Mouse (Mus musculus) layer of hippocampus, postnatal 36 days (tissue): Measurements from ENCODE around the gene Usp45. TPM values are rescaled to one million over a fixed set of nuclear protein-coding genes. Genes with fewer than 3 reads are reported as not detected.
"Not testable (repeated sequence)": the region's sequence is repeated elsewhere in the genome, so short reads cannot be mapped to it uniquely, and the experiment has no call there.

Experiments
- DNase-seq, 2 experiments: peaks; one replicate each; pipeline ENCODE4 v3.0.0; 2022
- total RNA-seq, 2 experiments: library from RNA; stranded (reverse); gene quantifications; 2 replicates each; pipeline ENCODE4 v1.2.3; 2021

The Usp45 gene
- 10 to 100 TPM; 51.2 to 58.8 TPM for total RNA-seq

DNA sequence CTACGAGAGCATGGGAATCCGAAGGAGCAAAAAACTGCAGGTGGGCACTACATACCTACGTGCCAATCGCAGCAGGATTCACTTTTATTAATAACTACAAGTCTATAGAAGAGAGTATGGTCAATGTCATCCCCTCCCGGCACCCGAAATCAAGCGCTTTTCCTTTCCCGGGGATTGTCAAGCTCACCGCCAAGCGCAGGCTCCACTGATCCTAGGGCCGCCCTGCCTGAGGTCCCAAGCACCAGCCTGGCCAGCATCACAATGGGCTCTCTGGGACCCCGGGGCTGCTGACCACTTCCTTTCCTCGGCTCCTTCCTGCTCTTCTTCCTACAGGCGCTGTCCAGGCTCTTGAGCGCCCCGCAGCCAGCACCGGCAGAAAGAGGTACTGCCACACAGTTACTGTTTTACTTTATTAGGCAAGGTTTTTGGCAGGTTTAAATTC, at the start of gene Usp45, which contains the start of gene Tstd3:
Gene Usp45, plus strand, starts transcription at position 294 of the 442 bp plus-strand sequence.
Gene Tstd3, minus strand, starts transcription at position 350 of the 442 bp plus-strand sequence.
- peak; percentile 79 to 81 for DNase-seq

DNA sequence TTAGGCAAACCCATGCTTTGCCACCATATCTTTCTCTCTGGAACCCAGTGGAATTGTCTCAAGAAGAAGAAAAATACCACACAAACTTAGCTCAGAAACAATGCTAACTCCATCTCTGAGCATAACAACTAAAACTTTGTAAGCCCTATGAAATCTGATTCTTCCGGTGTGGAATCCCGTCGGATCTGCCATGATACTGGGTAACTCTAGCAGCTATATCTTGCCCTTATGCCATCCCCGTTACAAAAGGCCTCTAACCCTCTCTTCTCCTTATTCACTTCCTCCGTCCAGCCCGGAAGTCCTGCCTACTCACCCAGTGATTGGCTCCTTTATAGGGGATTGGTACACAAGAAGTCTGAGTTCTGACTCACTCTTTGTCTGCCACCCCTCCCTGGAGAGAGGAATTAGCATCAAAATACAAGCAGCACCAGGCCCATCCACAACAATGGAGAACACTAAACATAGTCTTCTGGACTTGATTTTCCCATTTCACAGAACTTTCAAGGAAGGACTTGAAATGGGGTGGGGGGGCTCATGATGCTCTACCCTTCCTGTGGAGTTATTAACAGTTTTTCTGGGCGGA, 44.1 kb upstream of the Usp45 start:
- DNase-seq, result no peak

DNA sequence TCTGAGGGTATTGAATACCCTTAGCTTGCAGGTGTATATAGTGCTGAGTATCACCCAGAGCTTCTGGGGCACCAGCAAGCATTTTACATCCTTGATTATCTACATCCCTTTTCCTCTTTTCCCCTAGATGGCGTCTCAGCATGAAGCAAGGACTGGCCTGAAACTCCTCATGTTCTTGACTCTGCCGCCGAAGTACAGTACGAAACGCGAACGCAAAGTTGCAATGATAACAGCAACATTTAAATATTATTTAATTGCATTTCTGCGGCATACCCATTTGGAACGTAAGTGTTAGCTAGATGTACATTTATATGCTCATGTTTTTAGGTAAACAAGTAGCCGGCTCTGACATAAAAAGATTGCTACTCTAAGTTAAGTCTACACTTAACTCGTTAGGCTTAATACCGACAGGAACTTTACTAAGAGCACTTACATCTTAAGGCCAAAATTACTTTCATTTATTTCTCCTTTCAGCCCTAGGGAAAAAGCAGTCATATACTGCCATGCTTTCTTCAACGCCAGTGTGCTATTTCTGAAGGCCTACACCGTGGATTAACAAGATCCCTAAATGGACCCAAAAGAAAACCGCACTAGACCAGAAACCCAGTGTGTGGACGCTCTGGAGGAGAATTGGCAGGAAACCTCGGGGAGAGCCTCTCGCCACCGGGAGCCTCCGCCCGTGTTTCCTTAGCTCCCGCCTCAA, 39.9 kb upstream of the Usp45 start:
- peak; percentile 12 to 16 for DNase-seq

DNA sequence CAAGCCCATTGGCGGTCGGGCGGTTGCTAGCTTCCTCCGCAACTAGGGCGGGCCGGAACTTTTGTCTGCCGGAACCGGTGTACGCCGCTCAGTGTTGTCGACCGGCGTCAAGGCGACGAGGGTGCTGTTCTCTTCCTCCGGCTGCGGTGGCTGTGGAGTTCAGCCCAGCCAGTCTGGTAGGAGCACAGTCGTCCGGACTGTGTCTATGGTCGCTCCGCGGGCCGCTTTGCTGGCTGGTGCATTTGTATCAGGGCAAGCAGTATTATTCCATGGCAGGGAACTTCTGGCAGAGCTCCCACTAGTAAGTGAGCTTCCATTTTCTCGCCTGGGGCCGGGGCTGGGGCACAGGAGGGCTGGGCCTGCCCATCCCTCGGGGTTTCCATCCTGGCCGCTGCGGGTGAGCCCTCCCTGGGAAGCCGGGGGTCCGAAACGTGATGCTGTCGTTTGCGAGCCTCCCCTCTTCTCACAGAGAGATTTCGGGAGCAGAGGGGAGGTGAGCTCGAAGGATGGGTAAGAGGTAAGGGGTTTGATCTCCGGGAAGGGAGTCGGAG, 39.3 kb upstream of the Usp45 start, which contains the start of gene Ccnc:
Gene Ccnc, plus strand, starts transcription at position 87 of the 551 bp plus-strand sequence.
- peak; percentile 93 for DNase-seq

DNA sequence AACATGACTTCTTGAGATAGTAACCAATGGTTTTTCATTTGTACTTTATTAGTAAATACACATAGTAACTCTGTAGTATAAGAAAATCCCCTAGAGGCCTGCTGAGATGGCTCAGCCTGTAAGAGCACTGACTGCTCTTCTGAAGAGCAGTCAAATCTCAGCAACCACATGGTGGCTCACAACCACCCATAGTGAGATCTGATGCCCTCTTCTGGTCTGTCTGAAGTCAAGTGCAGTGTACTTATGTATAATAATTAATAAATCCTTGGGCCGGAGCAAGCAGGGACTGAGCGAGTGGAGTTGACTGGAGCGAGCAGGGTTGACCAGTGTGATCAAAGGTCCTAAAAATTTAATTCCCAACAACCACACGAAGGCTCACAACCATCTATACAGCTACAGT, 27.8 kb upstream of the Usp45 start:
- no peak for DNase-seq

DNA sequence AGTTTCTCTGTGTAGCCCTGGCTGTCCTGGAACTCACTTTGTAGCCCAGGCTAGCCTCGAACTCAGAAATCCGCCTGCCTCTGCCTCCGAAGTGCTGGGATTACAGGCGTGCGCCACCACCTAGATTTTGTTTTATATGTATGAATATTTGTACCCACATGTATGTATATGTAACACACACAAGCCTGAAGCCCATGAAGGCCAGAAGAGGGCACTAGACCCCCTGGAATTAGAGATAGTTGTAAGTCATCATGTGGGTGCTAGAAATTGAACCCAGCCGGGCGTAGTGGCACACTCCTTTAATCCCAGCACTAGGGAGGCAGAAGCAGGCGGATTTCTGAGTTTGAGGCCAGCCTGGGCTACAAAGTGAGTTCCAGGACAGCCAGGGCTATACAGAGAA, 22.8 kb upstream of the Usp45 start:
- not testable (repeated sequence) for DNase-seq

DNA sequence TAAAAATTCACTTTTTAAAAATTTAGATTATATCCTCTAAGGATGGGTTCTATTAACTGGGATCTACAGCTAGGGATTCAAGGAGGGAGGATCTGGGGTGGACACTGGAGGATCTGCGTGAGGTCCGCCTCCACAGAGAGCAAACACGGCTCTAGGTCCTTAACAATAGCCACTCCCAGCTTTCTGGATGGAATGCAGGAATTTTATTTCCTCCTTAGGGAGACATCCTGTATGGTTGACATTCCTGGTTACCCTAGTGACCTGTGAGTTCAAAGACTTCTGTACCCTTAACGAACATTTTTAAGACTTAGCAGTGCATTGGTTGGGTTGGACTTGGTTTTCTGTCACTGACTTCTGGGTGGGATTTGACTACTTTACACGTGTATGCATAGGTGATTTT, 21.2 kb upstream of the Usp45 start:
- DNase-seq, result no peak

DNA sequence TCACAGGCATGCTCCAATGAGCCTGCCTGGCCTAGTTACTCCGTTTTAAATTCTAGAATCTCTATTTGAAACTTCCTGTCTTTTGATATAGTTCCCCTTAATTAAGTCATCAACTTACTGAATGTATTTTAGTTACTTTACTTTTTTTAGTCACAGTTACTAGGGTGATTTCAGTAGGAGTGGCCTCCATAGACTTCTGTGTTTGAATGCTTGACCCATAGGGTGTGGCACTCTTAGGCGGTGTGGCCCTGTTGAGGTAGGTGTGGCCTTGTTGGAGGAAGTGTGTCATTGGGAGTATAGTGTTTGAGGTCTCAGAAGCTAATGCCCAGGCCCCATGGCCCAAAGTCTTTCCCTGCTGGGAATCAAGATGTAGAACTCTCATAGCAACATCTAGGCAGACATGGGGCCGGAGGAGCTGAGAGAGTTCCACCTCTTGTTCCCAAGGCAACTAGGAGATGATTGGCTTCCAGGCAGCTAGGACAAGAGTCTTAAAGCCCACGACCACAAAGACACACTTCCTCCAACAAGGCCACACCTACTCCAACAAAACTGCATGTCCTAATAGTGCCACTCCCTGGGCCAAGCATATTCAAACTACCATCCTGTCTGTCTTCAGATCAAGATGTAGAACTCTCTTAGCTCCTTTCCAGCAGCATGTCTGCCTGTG, 11.7 kb upstream of the Usp45 start:
- DNase-seq, result no peak

DNA sequence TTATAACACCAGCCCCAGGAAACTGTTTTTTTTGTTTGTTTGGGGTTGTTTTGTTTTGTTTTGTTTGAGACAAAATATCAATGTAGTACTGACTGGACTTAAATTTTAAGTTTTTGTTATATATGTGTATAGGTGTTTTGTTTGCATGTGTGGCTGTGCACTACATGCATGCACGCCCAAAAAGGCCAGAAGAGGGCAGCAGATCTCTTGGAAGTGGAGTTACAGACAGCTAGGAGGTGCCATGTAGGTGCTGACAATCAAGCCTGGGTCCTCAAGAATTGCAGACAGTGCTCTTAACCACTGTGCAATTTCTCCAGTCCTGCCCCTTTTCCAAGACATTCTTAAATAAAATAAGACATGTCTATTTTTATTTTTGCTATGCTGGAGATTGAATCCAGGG, 8.1 kb upstream of the Usp45 start:
- no peak for DNase-seq

DNA sequence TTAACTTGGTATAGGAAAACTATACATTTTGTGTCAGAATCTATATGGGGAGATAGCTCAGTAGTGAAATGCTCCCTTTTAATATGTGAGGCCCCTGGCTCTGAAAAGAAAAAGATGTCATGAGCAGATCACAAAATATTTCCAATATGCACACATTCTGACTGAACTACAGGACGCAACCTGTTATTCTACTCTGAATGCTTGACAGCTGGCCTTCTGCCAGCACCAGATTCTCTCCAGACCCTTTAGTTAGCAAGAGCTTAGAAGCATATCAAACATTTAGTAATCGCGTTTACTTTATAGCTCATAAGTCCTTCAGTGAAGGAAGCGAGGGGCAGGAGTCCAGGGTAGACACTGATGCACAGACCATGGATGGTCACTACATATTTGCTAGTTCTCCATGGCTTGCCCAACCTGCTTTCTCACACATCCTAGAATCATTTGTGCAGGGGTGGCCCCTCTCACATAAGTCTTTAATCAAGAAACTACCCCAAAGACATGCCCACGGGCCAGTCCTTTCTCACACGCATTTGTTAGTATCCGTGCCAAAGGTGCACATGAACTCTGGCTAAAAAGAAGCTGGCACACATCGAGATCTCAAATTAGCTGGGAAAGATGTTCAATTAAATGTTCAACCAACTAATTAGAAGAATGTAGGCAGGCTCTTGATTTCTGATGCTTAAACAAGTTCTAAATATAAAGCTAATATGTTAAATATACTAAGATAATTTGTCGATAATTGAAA, 5.4 kb upstream of the Usp45 start:
- peak in 1 of 2 experiments; percentile 20 for DNase-seq

DNA sequence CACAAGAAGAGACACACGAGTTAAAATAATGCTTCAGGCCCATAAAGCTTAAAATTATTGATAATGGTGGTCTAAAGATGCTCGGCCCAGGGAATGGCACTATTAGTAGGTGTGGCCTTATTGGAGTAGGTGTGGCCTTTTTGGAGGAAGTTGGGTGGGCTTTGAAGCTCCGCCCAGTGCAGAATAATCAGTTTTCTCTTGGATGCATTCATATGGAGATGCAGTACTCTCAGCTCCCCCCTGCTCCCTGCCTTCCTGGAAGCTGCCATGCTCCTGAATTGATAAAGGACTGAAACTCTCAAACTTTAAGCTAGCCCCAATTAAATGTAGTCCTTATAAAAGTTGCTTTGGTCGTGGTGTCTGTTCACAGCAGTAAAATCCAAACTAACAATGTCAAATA, 3.1 kb upstream of the Usp45 start:
- no peak for DNase-seq

DNA sequence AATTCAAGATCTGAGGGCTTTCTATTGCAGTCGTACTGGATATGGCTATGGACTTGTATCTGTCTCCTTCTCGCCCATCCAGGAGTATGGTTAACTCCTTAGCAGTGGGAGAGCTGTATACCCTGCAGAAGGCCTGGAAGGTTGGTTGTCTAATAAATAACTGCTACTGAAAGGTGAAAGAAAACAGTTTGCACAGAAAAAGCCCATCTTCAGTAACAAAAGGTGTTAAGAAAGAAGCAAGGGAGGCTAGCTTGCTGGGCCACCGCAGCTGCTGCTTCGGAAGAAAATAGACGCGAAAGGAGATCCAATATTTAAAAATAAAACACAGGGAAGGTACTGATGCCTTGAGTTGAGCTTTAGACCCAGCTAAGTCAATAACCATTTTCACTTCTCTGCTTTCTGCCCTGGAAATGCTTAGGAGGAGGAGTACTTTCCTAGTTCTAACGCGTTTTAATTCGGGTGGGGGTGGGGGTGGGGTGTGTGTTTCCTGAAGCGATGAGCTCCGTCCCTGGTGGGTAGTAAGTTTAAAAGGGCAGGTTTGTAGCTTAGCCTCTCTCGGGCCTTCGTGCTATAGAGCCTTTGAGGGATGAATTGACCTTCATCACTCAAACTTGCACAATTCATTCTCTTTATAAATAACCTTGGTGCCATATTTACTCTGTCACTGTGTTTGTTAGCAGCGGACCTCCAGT, 639 bp upstream of the Usp45 start:
- DNase-seq, result no peak

DNA sequence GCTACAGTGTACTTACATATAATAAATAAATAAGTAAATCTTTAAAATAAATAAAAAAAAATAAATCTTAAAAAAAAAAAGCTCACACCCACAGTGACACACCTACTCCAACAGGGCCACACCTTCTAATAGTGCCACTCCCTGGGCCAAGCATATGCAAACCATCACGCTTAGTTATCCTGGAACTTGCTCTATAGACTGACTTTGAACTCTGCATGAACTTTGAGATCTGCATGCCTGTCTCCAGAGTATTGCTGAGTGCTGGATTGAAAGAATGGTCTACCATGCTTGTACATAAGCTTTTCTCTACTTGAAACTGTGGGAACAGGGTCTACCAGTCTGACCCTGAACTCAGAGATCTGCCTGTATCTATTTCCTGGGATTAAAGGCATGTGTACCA, 4.1 kb downstream of the Usp45 start:
- no peak for DNase-seq

DNA sequence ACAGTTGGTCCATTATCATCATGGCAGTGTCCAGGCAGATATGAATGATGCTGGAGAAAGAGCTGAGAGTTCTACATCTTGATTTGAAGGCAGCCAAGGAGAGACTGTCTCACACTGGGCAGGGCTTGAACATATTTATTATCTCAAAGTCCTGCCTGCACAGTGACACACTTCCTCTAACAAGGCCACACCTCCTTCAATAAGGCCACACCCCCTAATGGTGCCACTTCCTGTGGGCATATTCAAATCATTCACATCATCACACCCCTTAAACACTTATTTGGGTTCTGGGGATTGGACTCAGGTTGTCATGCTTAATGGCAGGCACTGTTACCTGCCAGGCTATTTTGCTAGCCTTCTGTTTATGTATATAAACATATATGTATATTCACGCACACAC, 5.3 kb downstream of the Usp45 start:
- DNase-seq, result no peak

DNA sequence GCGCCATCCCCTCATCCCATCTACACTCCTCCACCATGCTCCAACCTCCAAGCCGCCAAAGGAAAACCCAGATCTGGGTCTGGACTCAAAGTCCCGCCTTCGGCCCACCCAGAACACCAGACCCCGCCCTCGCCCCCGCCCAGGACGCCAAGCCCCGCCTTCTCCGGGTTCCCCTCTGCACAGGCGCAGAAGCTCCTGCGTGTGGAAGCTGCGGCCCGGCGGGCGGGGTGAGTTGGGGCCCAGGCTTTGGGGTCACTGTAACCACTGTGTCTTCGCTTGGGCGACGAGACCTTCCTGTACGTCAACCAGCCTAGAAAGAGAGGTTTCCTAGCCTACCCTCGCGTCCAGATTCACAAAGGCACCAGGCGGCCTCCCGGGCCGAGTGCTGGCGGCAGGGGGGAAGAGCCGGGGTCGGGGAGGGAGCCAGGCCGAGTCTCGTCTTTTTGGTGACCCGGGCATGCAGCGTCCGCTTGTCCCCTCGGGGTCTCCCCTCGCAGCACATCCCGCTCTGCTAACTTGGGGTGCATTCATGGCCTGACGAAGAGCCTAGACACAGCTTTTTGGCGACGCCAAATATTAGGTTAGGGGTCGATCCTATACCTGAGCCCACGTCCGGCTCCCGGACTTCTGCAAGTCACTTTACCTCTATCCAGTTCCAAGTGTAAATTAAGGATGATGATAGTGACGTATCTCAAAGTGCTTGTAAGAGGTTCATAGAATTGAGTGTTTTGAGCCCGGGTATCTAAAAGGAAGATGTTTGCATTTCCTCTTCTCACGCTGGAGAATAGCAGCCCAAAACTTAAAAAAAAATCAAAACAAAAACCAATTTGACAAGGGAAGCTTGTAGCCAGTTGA, 9.4 kb downstream of the Usp45 start:
- DNase-seq, result peak; percentile 89 to 91

DNA sequence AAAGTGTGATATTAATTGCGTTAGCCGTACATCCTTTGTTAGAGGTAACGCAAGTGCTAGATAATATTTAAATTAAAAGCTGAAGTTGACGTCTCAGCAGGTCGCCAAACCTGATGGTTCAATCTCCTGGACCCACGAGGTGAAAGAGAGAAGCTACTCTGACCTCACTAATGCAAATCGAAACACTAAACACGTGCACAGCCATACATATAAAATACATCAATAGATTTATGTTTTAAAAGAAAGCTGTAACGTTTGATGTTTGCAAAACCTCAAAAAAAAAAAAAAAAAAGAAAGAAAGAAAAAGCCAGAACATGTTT, 9.9 kb downstream of the Usp45 start:
- no peak for DNase-seq

DNA sequence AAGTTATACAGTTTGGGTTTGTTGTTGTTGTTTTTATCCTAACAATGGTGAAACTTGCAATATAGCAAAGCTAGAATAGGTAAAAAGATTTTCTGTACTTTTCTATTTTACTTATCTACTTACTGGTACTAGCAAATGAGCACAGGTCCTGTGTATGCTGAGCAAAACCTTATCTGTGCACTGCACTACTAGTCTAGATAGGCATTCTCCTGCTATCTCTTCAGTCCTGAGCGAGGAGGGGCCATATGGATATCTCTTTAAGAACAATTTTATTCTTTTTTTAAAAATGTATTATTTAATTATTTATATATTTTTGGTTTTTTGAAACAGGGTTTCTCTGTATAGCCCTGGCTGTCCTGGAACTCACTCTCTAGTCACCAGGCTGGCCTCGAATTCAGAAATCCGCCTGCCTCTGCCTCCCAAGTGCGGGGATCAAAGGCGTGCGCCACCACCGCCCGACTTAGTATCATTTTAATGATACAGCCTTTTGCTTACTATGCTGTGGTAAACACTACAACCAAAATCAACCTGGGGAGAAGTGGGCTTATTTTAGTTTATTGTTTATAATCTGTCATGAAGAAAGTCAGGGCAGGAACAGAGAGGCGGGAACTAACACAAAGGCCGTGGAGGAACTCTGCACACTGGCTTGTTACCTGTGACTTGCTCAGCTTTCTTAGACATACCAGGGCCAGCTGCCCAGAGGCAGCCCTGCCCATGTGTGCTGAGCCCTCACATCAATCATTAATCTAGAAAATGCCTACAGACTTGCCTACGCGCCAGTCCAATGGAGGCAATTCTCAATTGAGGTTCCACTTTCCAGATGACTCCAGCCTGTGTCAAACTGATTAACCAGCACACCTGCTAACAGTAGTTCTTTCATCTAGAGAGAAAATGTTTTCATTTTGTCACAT, 14.1 kb downstream of the Usp45 start:
- DNase-seq, result no peak

DNA sequence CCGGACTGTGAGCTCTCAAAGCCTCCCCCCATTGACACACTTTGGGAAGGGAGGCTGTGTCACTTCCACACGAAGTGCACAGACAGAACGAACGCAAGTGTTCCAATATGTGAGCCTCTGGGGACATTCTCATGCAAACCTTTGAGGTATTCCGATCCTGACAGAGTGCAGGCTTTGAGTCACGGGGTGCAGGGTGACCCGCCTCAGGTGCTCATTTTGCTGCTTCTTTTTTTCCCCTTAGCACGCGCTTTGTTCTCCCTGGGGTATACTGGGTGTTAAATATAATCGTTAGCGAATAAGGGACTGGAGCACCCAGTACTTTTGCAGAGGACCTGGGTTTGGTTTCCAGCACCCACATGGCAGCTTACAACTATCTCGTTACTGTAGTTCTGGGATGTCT, 19.3 kb downstream of the Usp45 start:
- DNase-seq, result no peak

DNA sequence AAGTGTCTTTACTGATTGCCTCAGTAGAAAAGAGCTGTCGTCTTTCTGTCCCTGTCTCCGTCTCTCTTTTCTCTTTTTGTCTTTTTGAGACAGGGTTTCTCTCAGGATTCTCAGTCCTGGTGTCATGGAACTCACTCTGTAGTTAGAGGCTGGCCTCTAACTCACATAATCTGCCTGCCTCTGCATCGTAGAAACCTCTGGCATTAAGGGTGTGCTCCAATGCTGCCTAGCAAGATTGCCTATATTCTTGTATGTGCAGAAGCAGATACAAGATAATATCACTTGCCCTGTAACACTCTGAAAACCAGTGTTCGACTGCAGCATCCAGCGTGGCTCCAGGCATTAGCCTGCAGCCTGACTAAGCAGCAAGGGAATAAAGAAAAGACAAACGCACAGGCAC, 21.9 kb downstream of the Usp45 start:
- no peak for DNase-seq

DNA sequence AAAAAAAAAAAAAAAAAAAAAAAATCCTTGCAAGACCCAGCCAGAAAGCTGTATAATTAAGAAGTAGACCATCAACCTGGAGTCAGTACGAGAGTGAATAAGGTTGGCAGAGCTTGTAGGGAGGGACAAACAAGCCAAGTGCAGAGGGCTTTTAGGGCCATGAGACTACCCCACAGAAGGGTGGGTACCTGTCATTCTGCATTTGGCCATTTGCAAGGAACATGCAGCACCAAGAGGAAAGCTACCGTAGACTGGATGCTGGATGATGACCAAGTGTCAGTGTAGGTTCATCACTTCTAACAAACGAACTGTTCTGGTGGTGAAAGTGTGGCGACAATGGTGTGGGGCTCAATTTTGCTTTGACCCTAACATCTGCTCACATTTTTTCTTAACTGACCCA, 22.9 kb downstream of the Usp45 start:
- no peak for DNase-seq
